Mouse (Mus musculus) heart, embryonic 14.5 days (tissue): ENCODE measurements around the gene Apba3. TPM values are rescaled to one million over a fixed set of nuclear protein-coding genes. Genes with fewer than 3 reads are reported as not detected.

Experiments used
- ATAC-seq: fragments of 200-750 bp; cut with Nextera tagmentation; 2 replicates; pipeline ENCODE4 v1.8.0; 2017; ENCODE audit warnings: low read depth, moderate TSS enrichment; ENCODE audit not compliant: insufficient number of reproducible peaks, insufficient read depth, low FRiP score
- H3K27ac ChIP-seq, 2 experiments: fragments of 200-500 bp in 1 of 2; fragments of 300-500 bp in 1 of 2; sonication (generic) in 1 of 2; replicated peaks in 1 of 2; 2 replicates each; pipeline ENCODE4 v1.5.1; 2012 to 2014; ENCODE audit warnings: low read depth in 2 of 2, low read length in 2 of 2, control low read depth in 1 of 2, mild to moderate bottlenecking in 1 of 2, mixed read lengths in 1 of 2; ENCODE audit not compliant: control insufficient read depth in 1 of 2, insufficient read depth in 1 of 2
- H3K27me3 ChIP-seq: fragments of 300-500 bp; sonication (generic); 2 replicates; pipeline ENCODE4 v1.6.1; 2014; ENCODE audit warnings: mild to moderate bottlenecking, low read length, control low read depth; ENCODE audit not compliant: control insufficient read depth, insufficient read depth
- H3K36me3 ChIP-seq: fragments of 300-500 bp; sonication (generic); 2 replicates; pipeline ENCODE4 v1.6.1; 2014; ENCODE audit warnings: mild to moderate bottlenecking, control low read depth, low read length, mixed read lengths; ENCODE audit not compliant: control insufficient read depth, insufficient read depth
- H3K4me1 ChIP-seq, 2 experiments: fragments of 200-500 bp in 1 of 2; fragments of 300-500 bp in 1 of 2; sonication (generic) in 1 of 2; 2 replicates each; pipeline ENCODE4 v1.6.1; 2012 to 2014; ENCODE audit warnings: low read length in 2 of 2, control low read depth in 1 of 2, mixed read lengths in 1 of 2; ENCODE audit not compliant: control insufficient read depth in 2 of 2, insufficient read depth in 2 of 2
- H3K4me2 ChIP-seq: fragments of 300-500 bp; sonication (generic); 2 replicates; pipeline ENCODE4 v1.6.1; 2014; ENCODE audit warnings: mild to moderate bottlenecking, low read length
- H3K4me3 ChIP-seq, 2 experiments: fragments of 200-500 bp in 1 of 2; fragments of 300-500 bp in 1 of 2; sonication (generic) in 1 of 2; 2 replicates each; pipeline ENCODE4 v1.5.1; 2012 to 2014; ENCODE audit warnings: low read length in 2 of 2, mild to moderate bottlenecking in 2 of 2, control low read depth in 1 of 2, low read depth in 1 of 2, moderate library complexity in 1 of 2; ENCODE audit not compliant: control insufficient read depth in 1 of 2, insufficient read depth in 1 of 2
- H3K9ac ChIP-seq: fragments of 300-500 bp; sonication (generic); 2 replicates; pipeline ENCODE4 v1.6.1; 2014; ENCODE audit warnings: mild to moderate bottlenecking, low read length
- H3K9me3 ChIP-seq: fragments of 300-500 bp; sonication (generic); 2 replicates; pipeline ENCODE4 v1.6.1; 2016; ENCODE audit warnings: low read length, control low read depth; ENCODE audit not compliant: control insufficient read depth
- WGBS: fragments of 180-500 bp; shearing (Covaris S2); extraction: QIAGEN DNeasy Blood & Tissue Kit; methylation state at CpG from one replicate; pipeline ENCODE4 v1.1.7; 2014; 5-methylcytosine and 5-hydroxymethylcytosine counted together
- microRNA-seq: library from miRNA; unstranded; fragments of <30 nt; microRNA quantifications from one replicate; pipeline ENCODE4, GENCODE M21; 2016
- polyA plus RNA-seq: library from polyadenylated mRNA; unstranded; fragments of >200 nt; fragmentation: Nextera tagmentation; extraction: Ambion mirVana; gene quantifications from 2 replicates; pipeline ENCODE4 v1.2.1, GENCODE M21; 2014

Gene Apba3
- polyA plus RNA-seq, 1 experiment from 2014 or later: 38.8 TPM

GRCm38 (mm10) chr10:81319330-81319699 is 52.6 kb downstream of the Apba3 start:
- ATAC-seq: no peak
- H3K4me2 ChIP-seq: peak overlapping the region; percentile 82
- H3K9ac ChIP-seq: peak overlapping the region; percentile 71
- peaks cover 52% of the 10 kb centered on the region for H3K36me3 ChIP-seq
- 24% methylated on average over 8 of the region's 8 CpGs for WGBS
- peaks cover 24 to 34% of the 10 kb centered on the region in 2 experiments for H3K4me1 ChIP-seq
- no peaks in the 10 kb centered on the region for H3K27me3 ChIP-seq
- peak overlapping the region; percentile 89 to 92 for H3K27ac ChIP-seq
- peak overlapping the region; percentile 64 to 92; a peak in 3 of 4 replicates for H3K4me3 ChIP-seq
- no peaks in the 10 kb centered on the region for H3K9me3 ChIP-seq

GRCm38 (mm10) chr10:81319741-81320549 is 53.2 kb downstream of the Apba3 start:
- Histone ChIP-seq H3K4me2 (peak overlapping the region; percentile 82), H3K27ac (peak overlapping the region; percentile 89 to 92), H3K4me1 (peaks cover 24 to 34% of the 10 kb centered on the region in 2 experiments), H3K36me3 (peaks cover 52% of the 10 kb centered on the region), H3K9ac (peak overlapping the region; percentile 71), H3K4me3 (peak overlapping the region; percentile 64 to 92), H3K27me3 (no peaks in the 10 kb centered on the region), H3K9me3 (no peaks in the 10 kb centered on the region)
- ATAC-seq: no peak
- 2% methylated on average over 38 of the region's 38 CpGs for WGBS

GRCm38 (mm10) chr10:81320550-81321347 is 54.0 kb downstream of the Apba3 start, which contains the start of gene Cactin:
Gene Cactin (plus strand): TSS chr10:81321103.
- peak within 1 kb of the TSS; percentile 80 to 92 for H3K4me3 ChIP-seq
- H3K9ac ChIP-seq: peak within 1 kb of the TSS; percentile 93
- under 1% methylated on average over 68 of the region's 68 CpGs for WGBS
- H3K27ac ChIP-seq: peak within 1 kb of the TSS; percentile 89 to 96
- no peaks in the 10 kb centered on the region for H3K27me3 ChIP-seq
- H3K36me3 ChIP-seq: peaks cover 52% of the 10 kb centered on the region
- no peaks in the 10 kb centered on the region for H3K9me3 ChIP-seq
- peak within 1 kb of the TSS; percentile 92 for H3K4me2 ChIP-seq
- peak; percentile 91 for ATAC-seq
- H3K4me1 ChIP-seq: peaks cover 24 to 34% of the 10 kb centered on the region in 2 experiments

- WGBS: 2% methylated on average over 20 of the region's 20 CpGs
- ATAC-seq: no peak
- Histone ChIP-seq H3K9ac (peak overlapping the region; percentile 93), H3K4me3 (peak overlapping the region; percentile 80 to 92), H3K9me3 (no peaks in the 10 kb centered on the region), H3K36me3 (peaks cover 54% of the 10 kb centered on the region), H3K4me2 (peak overlapping the region; percentile 92), H3K4me1 (peaks cover 24 to 33% of the 10 kb centered on the region in 2 experiments), H3K27me3 (no peaks in the 10 kb centered on the region), H3K27ac (peak overlapping the region; percentile 36 to 89; a peak in 2 of 4 replicates)
Measured at GRCm38 (mm10) chr10:81321436-81321835, 54.7 kb downstream of the Apba3 start.

- peak overlapping the region; percentile 93; the same call in 1 of the 2 replicates for H3K9ac ChIP-seq
- 92% methylated on average over 27 of the region's 27 CpGs for WGBS
- H3K4me2 ChIP-seq: 0 out of 2 replicates have a peak overlapping the region, but pooled peaks have one; percentile 92
- no peaks in the 10 kb centered on the region for H3K9me3 ChIP-seq
- no peak overlapping the region for H3K27ac ChIP-seq
- peaks cover 63% of the 10 kb centered on the region for H3K36me3 ChIP-seq
- H3K27me3 ChIP-seq: no peaks in the 10 kb centered on the region
- H3K4me3 ChIP-seq: peak overlapping the region in 1 of 2 experiments; percentile 92; a peak in 1 of 4 replicates
- ATAC-seq: no peak
- peaks cover 17 to 23% of the 10 kb centered on the region in 2 experiments for H3K4me1 ChIP-seq
Measured at GRCm38 (mm10) chr10:81322444-81322843, 55.7 kb downstream of the Apba3 start.

Small RNA genes lying within 50 kb of the gene (microRNA-seq; reads per million reads assigned to microRNA genes)
- 8.4 reads per million, percentile 20 among the genes with 10 or more reads in this experiment for gene Mir3057

Other genes with a start within 250 kb of the Apba3 start
- gene Diras1, start 241.3 kb upstream of the Apba3 start, polyA plus RNA-seq: not detected in 2 replicates
- 5.0 and 5.2 TPM in 2 replicates for gene Slc39a3, start 229.5 kb upstream of the Apba3 start, polyA plus RNA-seq
- 133 and 136 TPM in 2 replicates for gene Sgta, start 206.8 kb upstream of the Apba3 start, polyA plus RNA-seq
- gene Thop1, start 196.9 kb upstream of the Apba3 start, polyA plus RNA-seq: 18.0 and 20.8 TPM in 2 replicates
- gene Creb3l3, start 168.1 kb upstream of the Apba3 start, polyA plus RNA-seq: 0.27 and 0.46 TPM in 2 replicates
- gene Map2k2, start 161.0 kb upstream of the Apba3 start, polyA plus RNA-seq: 147 and 159 TPM in 2 replicates
- gene Zbtb7a, start 131.7 kb upstream of the Apba3 start, polyA plus RNA-seq: 16.8 and 18.8 TPM in 2 replicates
- gene Pias4, start 99.0 kb upstream of the Apba3 start, polyA plus RNA-seq: 33.5 and 34.0 TPM in 2 replicates
- 331 and 337 TPM in 2 replicates for gene Eef2, start 90.3 kb upstream of the Apba3 start, polyA plus RNA-seq
- gene Dapk3, start 84.0 kb upstream of the Apba3 start, polyA plus RNA-seq: 41.5 and 51.0 TPM in 2 replicates
- not detected in 2 replicates for gene 4930442H23Rik, start 83.1 kb upstream of the Apba3 start, polyA plus RNA-seq
- 7.4 and 8.3 TPM in 2 replicates for gene Nmrk2, start 64.9 kb upstream of the Apba3 start, polyA plus RNA-seq
- gene Atcay, start 36.1 kb upstream of the Apba3 start, polyA plus RNA-seq: 0.74 and 0.80 TPM in 2 replicates
- gene Zfr2, start 33.8 kb upstream of the Apba3 start, polyA plus RNA-seq: 5.0 and 7.3 TPM in 2 replicates
- 0.91 and 1.3 TPM in 2 replicates for gene Matk, start 14.0 kb upstream of the Apba3 start, polyA plus RNA-seq
- gene Mrpl54, start within 50 bp of the Apba3 start, polyA plus RNA-seq: 274 and 298 TPM in 2 replicates
- gene Tjp3, start 24.6 kb downstream of the Apba3 start, polyA plus RNA-seq: 1.8 and 2.2 TPM in 2 replicates
- gene Pip5k1c, start 26.0 kb downstream of the Apba3 start, polyA plus RNA-seq: 31.4 and 33.7 TPM in 2 replicates
- gene Cactin, start 54.1 kb downstream of the Apba3 start, polyA plus RNA-seq: 16.6 and 16.9 TPM in 2 replicates
- 9.5 and 11.3 TPM in 2 replicates for gene Tbxa2r, start 61.8 kb downstream of the Apba3 start, polyA plus RNA-seq
- gene Gipc3, start 76.3 kb downstream of the Apba3 start, polyA plus RNA-seq: 0.11 TPM in 1 of 2 replicates, not detected in the other
- gene Hmg20b, start 83.5 kb downstream of the Apba3 start, polyA plus RNA-seq: 94.2 and 97.0 TPM in 2 replicates
- 3.7 and 6.5 TPM in 2 replicates for gene Mfsd12, start 90.5 kb downstream of the Apba3 start, polyA plus RNA-seq
- 0.28 and 0.38 TPM in 2 replicates for gene 4930404N11Rik, start 98.9 kb downstream of the Apba3 start, polyA plus RNA-seq
- gene Fzr1, start 111.6 kb downstream of the Apba3 start, polyA plus RNA-seq: 64.6 and 67.0 TPM in 2 replicates
- gene Dohh, start 117.5 kb downstream of the Apba3 start, polyA plus RNA-seq: 52.6 and 53.5 TPM in 2 replicates
- 1.7 and 2.0 TPM in 2 replicates for gene Gm48551, start 117.5 kb downstream of the Apba3 start, polyA plus RNA-seq
- gene Gm48552, start 122.0 kb downstream of the Apba3 start, polyA plus RNA-seq: 1.0 TPM in 2 replicates
- 3.8 and 4.7 TPM in 2 replicates for gene Smim24, start 126.1 kb downstream of the Apba3 start, polyA plus RNA-seq
- 45.0 and 47.0 TPM in 2 replicates for gene Nfic, start 188.7 kb downstream of the Apba3 start, polyA plus RNA-seq
- gene Celf5, start 215.7 kb downstream of the Apba3 start, polyA plus RNA-seq: 0.19 TPM in 1 of 2 replicates, not detected in the other
- gene Ncln, start 229.4 kb downstream of the Apba3 start, polyA plus RNA-seq: 40.7 and 44.6 TPM in 2 replicates
- gene S1pr4, start 233.2 kb downstream of the Apba3 start, polyA plus RNA-seq: 0.24 and 0.35 TPM in 2 replicates